Mouse (Mus musculus) gastrocnemius, postnatal 14 days (tissue): ENCODE results near the gene Gm5617. TPM values are rescaled to one million over a fixed set of nuclear protein-coding genes. Genes with fewer than 3 reads are reported as not detected.
"Not testable (repeated sequence)": the region's sequence is repeated elsewhere in the genome, so short reads cannot be mapped to it uniquely, and the experiment has no call there.

Experiments
- DNase-seq: peaks from one replicate; pipeline ENCODE4 v3.0.0; 2021; ENCODE audit warnings: mixed read lengths
- intact Hi-C: fragments of 180-260 bp; cut with DNase I; formaldehyde crosslinking; loops from one replicate; pipeline ENCODE4 v1.15.1; 2025; ENCODE audit warnings: low total_unique reads
- long read RNA-seq, 2 experiments: library from polyadenylated mRNA; stranded (forward); transcript quantifications; one replicate each; pipeline ENCODE4 v2.0.0; 2021
- total RNA-seq, 2 experiments: library from RNA; stranded (reverse); gene quantifications; 2 replicates each; pipeline ENCODE4 v1.2.3; 2021

The Gm5617 gene
- 10 to 100 TPM; 13.0 to 13.3 TPM for total RNA-seq
- long read RNA-seq, experiment 1, transcript Gm5617-201 (1 exons, 531 nt): major isoform, 9 of 9 reads
- long read RNA-seq, experiment 1, partial matches to known transcripts: 0 of 9 reads
- long read RNA-seq, experiment 1, other reads (novel, unspliced or antisense): 0 of 9 reads
- long read RNA-seq, experiment 2, transcript Gm5617-201 (1 exons, 531 nt): major isoform, 14 of 14 reads
- long read RNA-seq, experiment 2, partial matches to known transcripts: 0 of 14 reads
- long read RNA-seq, experiment 2, other reads (novel, unspliced or antisense): 0 of 14 reads

DNA sequence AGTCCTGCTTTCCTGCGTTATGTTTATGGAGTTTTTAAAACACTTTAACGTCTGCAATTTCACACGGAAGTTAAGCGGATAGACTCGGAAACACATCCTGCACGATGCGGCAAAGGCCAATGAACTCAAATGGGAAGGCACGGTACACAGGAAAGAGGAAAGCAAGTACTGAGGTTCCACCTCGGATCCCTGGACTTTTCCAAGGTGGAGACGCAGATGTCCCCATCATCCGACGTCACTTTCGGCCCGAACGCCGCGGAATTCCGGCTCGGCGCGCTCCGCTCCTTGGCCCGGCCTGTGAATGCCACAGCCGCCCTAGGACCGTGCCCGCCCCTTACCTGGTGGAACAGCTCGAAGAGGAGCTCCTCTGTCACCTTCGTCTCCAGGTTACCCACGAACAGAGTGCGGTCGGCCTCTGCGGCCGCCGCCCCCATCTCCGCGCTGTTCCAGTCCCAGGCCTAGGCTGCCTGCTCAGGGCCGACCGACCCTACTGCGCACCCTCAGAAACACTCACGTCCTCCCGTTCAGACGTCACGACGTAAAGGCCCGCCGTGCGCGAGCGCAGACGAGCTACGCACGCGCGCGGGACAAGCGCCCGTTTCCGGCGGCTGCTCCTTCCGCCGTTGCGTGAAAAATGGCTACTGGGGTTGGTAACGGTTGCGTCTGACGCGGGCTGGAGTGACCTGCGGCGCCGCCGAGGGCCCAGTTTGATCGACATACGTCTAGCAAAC lies at the start of gene Gm5617, which contains the start of gene Rbm7:
Gm5617 (plus strand) TSS at position 626 of the 731 bp plus-strand sequence.
Rbm7 (minus strand) TSS at position 483 of the 731 bp plus-strand sequence.
- DNase-seq: peak; percentile 95
- intact Hi-C loops: no loop called here

DNA sequence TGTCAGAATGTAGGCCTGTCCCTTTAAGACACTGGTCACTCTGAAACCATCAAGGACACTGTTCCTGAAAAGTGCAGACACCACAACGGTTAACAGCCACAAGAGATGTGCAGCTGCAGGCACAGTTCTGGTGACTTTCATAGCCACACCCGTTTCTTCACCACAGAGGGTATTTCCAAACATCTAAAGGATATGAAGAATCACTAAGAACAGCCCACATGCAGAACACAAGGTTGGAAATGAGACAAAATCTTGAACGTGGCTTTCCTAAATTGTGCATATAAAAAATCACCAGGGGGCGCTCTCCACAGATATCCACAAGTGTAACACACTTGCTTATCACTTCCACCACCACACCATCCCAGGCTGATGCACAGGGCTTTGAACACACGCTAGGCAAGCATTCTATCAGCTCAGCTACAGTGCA lies 47.4 kb upstream of the Gm5617 start:
- DNase-seq: no peak
- intact Hi-C loops: no loop called here

DNA sequence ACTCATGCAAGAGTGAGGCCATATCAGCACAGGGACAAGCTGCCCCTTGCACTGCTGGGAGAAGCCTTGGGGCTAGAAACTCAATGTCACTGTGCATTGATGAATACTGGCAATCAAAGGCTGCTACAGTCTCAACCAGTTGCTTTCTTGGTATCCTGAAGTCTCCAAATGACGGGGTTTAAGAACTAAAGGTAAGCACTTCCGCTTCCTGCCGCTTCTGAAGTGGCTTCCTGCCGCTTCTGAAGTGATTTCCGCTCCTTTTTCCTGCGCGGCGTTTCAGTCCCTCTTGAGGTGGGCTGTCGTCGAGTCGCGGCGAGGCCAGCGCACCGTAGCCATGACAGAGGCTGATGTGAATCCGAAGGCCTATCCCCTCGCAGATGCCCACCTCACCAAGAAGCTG lies 45.2 kb upstream of the Gm5617 start:
- DNase-seq: no peak

DNA sequence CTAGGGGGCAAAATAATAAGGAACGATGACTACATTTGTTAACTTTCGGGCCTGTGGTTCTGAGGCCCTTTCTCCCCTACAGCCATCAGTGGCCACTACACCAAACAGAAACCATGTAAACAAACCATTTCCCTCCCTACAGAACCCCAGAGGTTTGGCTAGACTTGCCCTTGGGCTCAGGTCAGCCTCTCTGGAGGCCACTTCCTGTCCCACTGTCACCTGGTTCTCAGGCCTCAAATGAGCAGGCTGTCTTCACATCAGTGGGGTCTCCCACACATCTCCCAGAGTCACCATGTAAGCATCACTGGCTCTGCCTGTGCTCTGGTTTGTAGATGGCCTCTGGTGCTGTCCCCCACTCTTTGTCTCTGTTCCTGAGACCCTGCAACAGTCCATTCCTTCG lies 39.3 kb upstream of the Gm5617 start:
- intact Hi-C loops: no loop called here
- no peak for DNase-seq

More for the DNA sequence above, 45.2 kb upstream of the Gm5617 start:
- intact Hi-C loops: no loop called here

DNA sequence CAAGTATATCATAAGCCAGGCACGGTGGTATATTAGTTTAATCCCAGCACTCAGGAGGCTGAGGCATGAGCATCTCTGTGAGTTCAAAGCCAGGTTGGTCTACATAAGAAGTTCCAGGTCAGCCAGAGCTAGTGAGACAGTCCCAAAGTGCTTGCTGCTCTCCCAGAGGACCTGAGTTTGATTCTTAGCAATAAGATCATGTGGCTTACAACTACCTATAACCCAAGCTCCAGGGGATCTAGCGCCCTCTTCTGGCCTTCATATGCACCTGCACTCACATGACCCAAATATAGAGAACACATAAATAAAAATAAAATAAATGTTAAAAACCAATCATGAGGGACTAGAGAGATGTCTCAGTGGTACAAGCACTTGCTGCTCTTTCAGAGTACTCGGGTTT lies 36.4 kb upstream of the Gm5617 start:
- intact Hi-C loops: no loop called here

DNA sequence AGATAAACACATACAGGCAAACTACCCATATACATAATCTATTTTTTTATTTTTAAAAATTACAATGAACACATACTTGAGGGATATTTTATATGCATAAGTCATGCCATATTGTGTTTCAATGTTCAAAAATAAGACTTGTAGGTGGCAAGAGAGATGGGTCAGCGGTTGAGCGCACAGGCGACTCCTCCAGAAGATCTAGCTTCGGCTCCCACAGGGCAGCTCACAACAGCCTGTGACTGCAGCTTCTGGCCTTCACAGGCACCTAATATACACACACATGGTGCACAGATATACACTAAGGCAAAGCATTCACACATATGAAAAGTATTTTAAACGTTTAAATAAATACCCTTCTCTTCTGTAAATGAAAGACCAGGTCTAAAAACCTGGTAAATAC lies 35.9 kb upstream of the Gm5617 start:
- intact Hi-C loops: no loop called here
- DNase-seq: no peak

More for the DNA sequence above, 36.4 kb upstream of the Gm5617 start:
- no peak for DNase-seq

DNA sequence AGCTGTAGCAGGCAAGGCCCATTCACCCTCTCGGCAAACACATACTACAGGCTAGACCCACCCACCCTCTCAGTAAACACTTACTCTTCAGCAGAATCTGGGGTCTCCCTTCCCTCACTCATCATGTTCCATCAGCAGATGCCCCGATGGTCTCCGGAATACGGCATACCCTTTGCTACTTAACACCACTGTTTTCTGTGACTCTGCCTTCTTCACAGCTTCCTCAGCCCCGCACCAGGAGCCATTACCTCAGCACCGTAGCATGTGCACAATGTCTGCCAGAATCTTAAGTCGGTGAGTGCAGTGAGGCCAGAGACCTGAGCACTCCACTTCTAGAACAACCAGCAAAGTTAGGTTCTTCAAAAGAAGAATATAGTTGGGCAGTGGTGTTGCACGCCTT lies 34.5 kb upstream of the Gm5617 start:
- intact Hi-C loops: loop anchor here (10.0 kb wide), 1 partner anchor 94 kb away; no protein-coding TSS in a partner anchor
- no peak for DNase-seq

DNA sequence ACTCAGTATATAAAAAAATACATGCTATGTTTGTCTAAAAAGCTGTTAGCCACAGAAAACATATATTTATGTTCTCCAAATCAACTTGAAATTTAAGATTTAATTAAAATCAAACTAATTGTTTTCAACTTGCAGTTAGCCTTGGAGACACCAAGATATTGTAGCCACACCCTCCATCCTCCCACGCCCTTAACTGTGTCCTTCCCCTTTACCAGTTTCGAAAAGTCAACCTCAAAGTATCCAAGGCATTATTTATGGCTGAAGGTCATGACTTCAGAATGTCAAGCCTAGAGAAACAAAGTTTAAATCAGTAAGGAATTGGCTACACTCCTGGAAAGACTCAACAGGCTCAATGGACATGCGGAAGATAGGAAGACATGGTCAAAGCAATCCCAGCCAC lies 33.7 kb upstream of the Gm5617 start:
- DNase-seq: no peak
- intact Hi-C loops: loop anchor here (10.0 kb wide), 1 partner anchor 93 kb away; no protein-coding TSS in a partner anchor

DNA sequence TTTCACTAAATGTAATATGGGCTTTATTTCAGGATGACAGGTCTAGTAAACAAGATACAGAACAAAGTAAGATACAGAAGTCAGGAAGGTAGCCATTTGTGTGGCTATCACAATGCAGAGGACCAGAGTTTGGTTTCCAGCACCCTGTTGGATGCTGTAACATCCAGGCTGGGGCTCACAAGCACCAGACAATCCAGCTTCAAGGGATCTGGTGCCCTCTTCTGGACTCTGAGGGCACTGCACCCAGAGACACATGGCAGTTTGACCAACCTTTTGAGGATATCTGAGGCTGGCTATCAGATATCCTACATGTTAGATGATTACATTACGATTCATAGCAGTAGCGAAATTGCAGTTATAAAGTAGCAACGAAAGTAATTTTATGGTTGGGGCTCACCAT lies 29.6 kb upstream of the Gm5617 start:
- intact Hi-C loops: loop anchor here (10.0 kb wide), 1 partner anchor 89 kb away; no protein-coding TSS in a partner anchor
- DNase-seq: no peak

DNA sequence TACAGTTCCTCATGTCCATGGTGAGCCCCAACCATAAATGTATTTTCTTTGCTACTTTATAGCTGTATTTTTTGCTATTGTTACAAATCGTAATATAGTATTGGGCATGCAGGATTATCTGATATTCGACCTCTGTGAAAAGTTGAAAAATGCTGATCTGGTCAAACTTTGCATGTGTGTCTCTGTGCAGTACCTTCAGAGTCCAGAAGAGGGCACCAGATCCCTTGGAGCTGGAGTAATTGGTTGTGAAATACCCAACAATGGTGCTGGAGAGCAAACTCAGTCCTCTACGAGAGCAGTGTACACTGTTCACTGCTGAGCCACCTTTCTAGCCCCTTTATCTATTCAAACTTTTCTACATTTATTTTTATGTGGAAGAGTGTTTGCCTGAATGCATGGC lies 28.4 kb upstream of the Gm5617 start:
- peak; percentile 58 for DNase-seq
- intact Hi-C loops: loop anchor here (10.0 kb wide), 1 partner anchor 88 kb away; no protein-coding TSS in a partner anchor

DNA sequence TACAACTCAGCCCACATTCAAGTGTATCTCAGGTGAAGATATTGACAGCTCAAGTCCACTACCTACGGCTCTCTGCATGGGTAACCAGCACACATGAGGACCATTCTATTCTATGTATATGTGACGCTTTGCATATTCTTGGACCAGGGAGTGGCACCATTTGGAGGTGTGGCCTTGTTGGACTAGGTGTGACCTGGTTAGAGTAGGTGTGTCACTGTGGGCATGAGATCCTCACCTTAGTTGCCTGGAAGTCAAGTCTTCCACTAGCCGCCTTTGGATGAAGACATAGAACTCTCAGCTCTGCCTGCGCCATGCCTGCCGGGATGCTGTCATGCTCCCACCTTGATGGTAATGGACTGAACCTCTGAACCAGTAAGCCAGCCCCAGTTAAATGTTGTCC lies 27.8 kb upstream of the Gm5617 start:
- not testable (repeated sequence) for DNase-seq
- intact Hi-C loops: loop anchor here (10.0 kb wide), 1 partner anchor 87 kb away; no protein-coding TSS in a partner anchor

DNA sequence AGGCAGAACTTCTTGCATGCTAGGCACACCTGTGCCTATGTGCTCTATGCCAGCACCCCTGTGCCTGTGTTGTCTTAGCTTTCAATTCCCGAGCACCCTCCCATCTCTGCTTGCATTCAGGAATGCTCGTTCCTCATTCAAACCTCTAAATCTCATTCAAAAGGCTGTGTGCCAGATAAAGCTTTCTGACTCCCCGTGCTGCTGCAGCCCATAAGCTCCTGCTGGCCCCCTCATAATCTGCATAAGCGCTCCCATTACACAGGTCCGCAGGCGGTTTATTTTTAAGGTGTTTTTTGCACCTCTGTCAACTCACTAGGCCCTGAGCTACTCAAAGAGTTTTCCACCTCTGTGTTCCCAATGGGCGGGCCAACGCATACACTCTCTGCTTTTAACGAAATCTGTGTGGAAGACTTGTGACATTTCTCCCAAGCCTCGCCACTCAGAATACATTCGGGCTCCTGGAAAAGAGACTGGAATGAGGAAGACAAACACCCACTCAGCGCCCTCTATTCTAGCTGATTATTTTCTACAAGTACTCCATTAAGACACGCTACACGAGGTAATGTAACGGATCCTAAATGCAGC lies 22.7 kb upstream of the Gm5617 start:
- DNase-seq: no peak
- intact Hi-C loops: no loop called here

DNA sequence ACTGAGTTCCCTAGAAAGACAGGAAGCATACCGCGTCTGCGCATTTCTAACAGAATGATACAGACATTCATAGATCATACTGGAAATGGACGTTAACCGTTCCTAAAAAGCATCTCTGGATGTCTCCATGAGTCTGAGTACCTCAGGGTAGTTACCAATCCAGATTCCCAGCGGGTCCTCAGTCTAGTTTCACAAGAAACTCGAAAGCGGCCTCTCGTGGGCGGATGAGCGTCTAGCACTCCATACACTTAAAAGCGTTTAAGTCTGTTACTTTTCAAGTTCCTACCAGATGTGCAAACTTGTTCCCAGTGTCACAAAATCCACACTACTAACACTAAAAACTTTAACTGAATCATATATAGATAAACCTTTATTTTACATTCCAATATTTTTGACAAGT lies 22.1 kb upstream of the Gm5617 start:
- DNase-seq: no peak
- intact Hi-C loops: no loop called here

DNA sequence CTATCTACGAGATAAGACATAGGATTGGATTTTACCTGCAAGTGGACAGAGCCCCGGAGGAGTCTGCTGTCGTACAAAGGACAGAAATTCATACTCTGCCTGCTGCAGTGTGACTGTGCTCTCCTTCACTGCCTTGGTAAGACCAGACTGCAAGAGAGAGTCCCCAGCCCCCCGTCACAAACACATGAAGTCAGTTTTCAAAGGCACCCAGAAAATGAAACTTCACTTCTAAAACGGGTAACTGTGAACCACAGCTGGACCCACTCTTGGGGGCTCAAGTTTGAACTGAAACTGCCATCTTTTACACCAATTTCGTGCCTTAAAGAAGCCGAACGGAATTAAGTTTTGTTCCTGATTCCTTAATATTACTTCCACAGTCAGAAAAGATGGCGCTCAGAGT lies 20.9 kb upstream of the Gm5617 start:
- intact Hi-C loops: no loop called here

DNA sequence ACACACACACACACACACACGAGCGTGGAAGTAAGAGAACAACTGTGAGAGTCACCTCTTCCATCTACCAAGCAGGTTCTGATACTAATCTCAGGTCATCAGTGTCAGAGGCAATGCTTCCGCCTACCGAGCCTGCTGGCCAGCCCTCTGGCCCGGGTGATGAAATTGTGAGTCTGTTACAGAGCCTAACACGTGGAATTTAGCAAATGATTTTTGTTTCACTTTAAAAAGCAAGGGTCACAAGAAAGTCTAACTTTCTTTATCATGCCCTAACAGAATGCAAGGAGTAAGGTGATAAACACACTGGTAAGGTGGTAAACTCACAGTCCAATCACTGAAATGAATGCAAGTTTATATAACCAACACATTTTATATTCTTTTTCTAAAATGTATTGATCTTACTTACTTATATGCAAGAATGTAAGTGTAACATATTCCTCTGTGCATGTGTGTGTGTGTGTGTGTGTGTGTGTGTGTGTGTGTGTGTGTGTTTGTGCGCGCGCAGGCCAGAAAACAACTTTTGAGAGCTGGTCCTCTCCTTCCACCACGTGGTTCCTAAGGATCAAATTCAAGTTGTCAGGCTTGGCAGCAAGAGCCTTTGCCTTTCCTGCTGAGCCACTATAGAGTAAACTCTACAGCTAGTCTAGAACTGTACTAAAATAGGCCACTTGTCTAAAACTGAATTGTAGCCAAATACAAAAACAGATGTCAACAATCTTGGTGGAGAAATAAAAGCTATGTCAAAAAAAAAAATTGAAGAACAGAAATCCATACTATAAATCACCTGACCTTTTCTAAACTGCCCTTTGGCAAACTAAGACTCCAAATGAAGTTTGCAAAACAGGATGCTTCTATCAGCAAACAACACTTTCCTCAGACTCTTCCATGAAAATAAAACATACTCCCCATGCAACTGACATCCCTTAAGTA lies 18.7 kb upstream of the Gm5617 start:
- intact Hi-C loops: no loop called here

More for the DNA sequence above, 20.9 kb upstream of the Gm5617 start:
- no peak for DNase-seq

DNA sequence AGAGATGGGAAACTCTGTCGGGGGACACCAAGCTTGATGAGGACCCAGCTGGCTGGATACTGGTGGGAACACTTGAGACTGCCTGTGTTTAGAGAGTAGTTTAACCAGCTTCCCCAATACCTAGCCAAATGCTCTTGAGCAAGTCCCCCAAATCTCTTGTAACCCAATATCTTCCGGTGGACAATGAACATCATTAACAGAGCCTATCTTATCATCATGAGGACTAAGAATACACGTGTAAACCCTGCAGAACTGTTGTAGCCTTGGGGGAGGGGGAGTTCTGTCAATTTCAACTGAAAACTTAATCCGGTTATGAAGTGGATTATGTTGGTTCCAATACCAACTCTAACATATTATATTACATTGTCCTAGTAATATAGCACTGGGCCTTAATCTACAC lies 16.4 kb upstream of the Gm5617 start:
- intact Hi-C loops: no loop called here

More for the DNA sequence above, 18.7 kb upstream of the Gm5617 start:
- DNase-seq: no peak

DNA sequence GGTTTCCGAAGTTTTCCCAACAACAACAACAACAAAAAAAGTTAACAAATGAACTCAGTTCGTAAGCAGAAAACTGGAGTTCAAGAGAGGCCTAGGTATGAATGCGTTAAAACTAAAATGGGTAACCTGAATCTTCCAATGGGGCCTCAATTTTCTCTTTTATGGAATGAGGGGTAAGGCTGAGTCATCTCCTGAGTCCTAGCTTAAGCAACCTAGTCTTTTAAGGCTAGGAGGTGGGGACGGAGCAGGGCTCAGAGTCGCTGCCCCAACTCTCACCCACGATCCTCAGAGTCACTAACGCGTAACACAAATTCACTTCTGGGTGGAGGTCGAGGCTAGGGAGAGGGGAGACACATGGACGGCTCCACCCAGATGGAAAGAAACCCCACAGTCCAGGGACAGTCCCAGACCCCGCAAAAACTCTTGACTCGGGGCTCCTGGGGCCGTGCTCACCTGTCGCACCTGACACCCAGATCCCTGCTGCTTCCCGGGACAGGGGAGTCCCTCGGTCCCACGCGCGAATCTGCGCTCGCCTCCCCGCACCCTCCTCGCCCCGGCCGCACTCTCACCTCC lies 15.3 kb upstream of the Gm5617 start:
- intact Hi-C loops: no loop called here
- no peak for DNase-seq

More for the DNA sequence above, 16.4 kb upstream of the Gm5617 start:
- DNase-seq: no peak

DNA sequence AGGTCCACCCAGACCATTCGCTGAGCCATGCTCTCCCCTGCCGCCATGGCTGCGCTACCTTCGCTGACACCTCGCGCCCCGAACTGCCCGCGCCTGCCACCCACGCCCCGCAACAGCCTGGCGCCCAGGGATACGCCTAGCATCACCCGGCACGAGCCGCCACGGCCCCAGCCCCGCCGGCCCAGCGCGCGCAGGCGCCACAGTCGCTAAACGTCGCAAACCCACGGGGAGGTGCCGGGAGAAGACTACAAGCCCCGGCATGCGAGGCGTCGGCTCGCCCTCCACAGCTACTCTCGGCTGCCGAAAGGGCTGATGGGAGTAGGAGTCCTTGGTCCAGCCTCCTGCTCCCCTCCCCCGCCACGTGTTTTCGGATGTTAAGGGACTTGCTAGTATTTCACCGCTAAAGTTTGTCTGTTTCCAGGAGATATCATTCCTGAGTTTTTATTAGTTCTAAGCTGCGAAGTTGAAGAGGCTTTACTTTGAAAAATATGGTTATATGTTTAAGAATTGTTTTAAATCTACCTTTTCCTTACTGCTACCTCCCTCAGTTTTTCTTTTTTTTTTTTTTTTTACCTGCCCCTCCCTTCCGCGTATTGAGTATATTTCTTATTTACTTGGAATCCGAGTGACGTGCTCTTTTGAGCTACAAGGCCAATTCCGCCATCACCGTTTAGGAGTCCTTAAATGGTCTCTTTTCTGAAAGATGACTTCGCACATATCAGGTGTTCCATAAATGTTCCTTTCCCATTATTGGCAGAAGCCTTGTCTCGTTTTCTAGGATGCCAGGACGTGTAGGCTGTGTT lies 14.6 kb upstream of the Gm5617 start, which contains the start of gene Rexo2:
Rexo2 (minus strand) TSS at position 213 of the 803 bp plus-strand sequence.
- intact Hi-C loops: no loop called here
- peak; percentile 96 for DNase-seq
